Mouse (Mus musculus) MEL (cell line): ENCODE data around the gene Ap3m1.

ENCODE experiments used
- CTCF ChIP-seq, 3 experiments: IDR thresholded peaks in 2 of 3; conservative IDR thresholded peaks in 1 of 3; 2 replicates each; pipeline ENCODE4 v1.5.1; 2011 to 2012; ENCODE audit warnings: low read length in 3 of 3, low read depth in 2 of 3, mild to moderate bottlenecking in 2 of 3, improper control_type of control experiment in 1 of 3, inconsistent platforms in 1 of 3, mixed read lengths in 1 of 3, moderate library complexity in 1 of 3; ENCODE audit not compliant: control insufficient read depth in 1 of 3, insufficient read depth in 1 of 3, poor library complexity in 1 of 3, severe bottlenecking in 1 of 3
- GATA1 ChIP-seq: IDR thresholded peaks from 2 replicates; pipeline ENCODE4 v1.6.1; 2011; ENCODE audit warnings: low read depth, low read length, improper control_type of control experiment
- MAX ChIP-seq: IDR thresholded peaks from 2 replicates; pipeline ENCODE4 v1.6.1; 2011; ENCODE audit warnings: low read length, improper control_type of control experiment
- MEF2A ChIP-seq: IDR thresholded peaks from 2 replicates; pipeline ENCODE4 v1.6.1; 2014; ENCODE audit warnings: low read depth, mild to moderate bottlenecking, inconsistent platforms, low read length, improper control_type of control experiment; ENCODE audit not compliant: poor library complexity, insufficient replicate concordance, severe bottlenecking; ENCODE audit errors: extremely low read depth
- NRF1 ChIP-seq: IDR thresholded peaks from 2 replicates; pipeline ENCODE4 v1.6.1; 2014; ENCODE audit warnings: low read depth, mild to moderate bottlenecking, inconsistent platforms, low read length, improper control_type of control experiment, moderate library complexity; ENCODE audit not compliant: poor library complexity, insufficient read depth, severe bottlenecking
- SMC3 ChIP-seq: IDR thresholded peaks from 2 replicates; pipeline ENCODE4 v1.6.1; 2011; ENCODE audit warnings: low read depth, low read length, improper control_type of control experiment
- USF2 ChIP-seq, 2 experiments: IDR thresholded peaks; 2 replicates each; pipeline ENCODE4 v1.6.1; 2011 to 2012; ENCODE audit warnings: improper control_type of control experiment in 2 of 2, low read length in 2 of 2, borderline replicate concordance in 1 of 2, inconsistent platforms in 1 of 2, low read depth in 1 of 2, mild to moderate bottlenecking in 1 of 2; ENCODE audit not compliant: insufficient read depth in 1 of 2
- ZNF384 ChIP-seq: IDR thresholded peaks from 2 replicates; pipeline ENCODE4 v1.6.1; 2012; ENCODE audit warnings: low read depth, mild to moderate bottlenecking, inconsistent platforms, low read length, improper control_type of control experiment

GRCm38 (mm10) chr14:20994475-20994874 lies 57.8 kb downstream of the Ap3m1 start:
- TF ChIP-seq CTCF (IDR thresholded peaks at IDR 0.05 in 2 of 3, conservative IDR thresholded peaks at IDR 0.05 in 1 of 3; ENCODE audit: control insufficient read depth in 1 of 3, insufficient read depth in 1 of 3, low read depth in 2 of 3, low read length in 3 of 3, poor library complexity in 1 of 3, severe bottlenecking in 1 of 3) (no peak), ZNF384 (no peak), MAX (no peak), SMC3 (no peak), NRF1 (no peak), MEF2A (no peak), USF2 (IDR thresholded peaks at IDR 0.05; ENCODE audit: borderline replicate concordance in 1 of 2, insufficient read depth in 1 of 2, low read depth in 1 of 2, low read length in 2 of 2) (no peak), GATA1 (no peak)
